In the genomic region with DNA sequence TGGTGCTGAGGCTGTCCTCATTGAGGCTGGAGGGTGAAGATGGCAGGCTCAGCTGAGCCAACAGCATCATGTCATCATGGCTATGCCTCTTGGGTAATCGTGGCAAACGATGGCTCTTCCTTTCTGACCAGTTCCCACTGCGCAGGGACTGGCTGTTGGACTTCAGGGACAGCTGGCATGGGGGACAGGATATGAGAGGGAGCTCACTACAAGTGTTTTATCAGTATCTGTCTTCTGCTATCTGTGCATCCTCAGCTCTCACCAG, we compare ENCODE assay signal across 13 mouse cellular contexts. TPM values are rescaled to one million over a fixed set of nuclear protein-coding genes. Genes with fewer than 3 reads are reported as not detected.
DNase-seq lines count a peak whose midpoint lies in the region; ATAC-seq and TF ChIP-seq lines count a peak whose summit lies in the region.
"Had no signal": no experiment of that assay in that cellular context is flagged by ENCODE, and none has a peak within 500 bp of the region (broad histone marks: within the 10 kb centered on the region; RNA-seq: fewer than 3 reads in every experiment).

No protein-coding gene starts in this region.

- no peaks in the 10 kb centered on the region for H3K9me3 ChIP-seq in heart, embryonic 13.5 days
- no peaks in the 10 kb centered on the region for H3K9me3 ChIP-seq in heart, embryonic 12.5 days (replicated peaks)
- H3K9me3 ChIP-seq in kidney, postnatal 0 days (replicated peaks; ENCODE audit: low read length), result no peaks in the 10 kb centered on the region
- H3K9me3 ChIP-seq in neural tube, embryonic 13.5 days, result no peaks in the 10 kb centered on the region

- H3K4me3 ChIP-seq in heart, embryonic 13.5 days, result no peak overlapping the region
- H3K4me3 ChIP-seq in heart, embryonic 12.5 days, result no peak overlapping the region
- H3K4me3 ChIP-seq in kidney, postnatal 0 days (replicated peaks; ENCODE audit: low read depth, low read length), result no peak overlapping the region
- H3K4me3 ChIP-seq in neural tube, embryonic 13.5 days, result no peak overlapping the region

- H3K27ac ChIP-seq in heart, embryonic 13.5 days (replicated peaks), result peak overlapping the region; percentile 46; the same call in 1 of the 2 replicates
- no peak overlapping the region for H3K27ac ChIP-seq in heart, embryonic 12.5 days (ENCODE audit: poor library complexity, severe bottlenecking)
- H3K27ac ChIP-seq in kidney, postnatal 0 days, result peak overlapping the region; percentile 44
- 0 out of 2 replicates have a peak overlapping the region, but pooled peaks have one; percentile 28 for H3K27ac ChIP-seq in neural tube, embryonic 13.5 days (replicated peaks)

- no peak for ATAC-seq in heart, embryonic 13.5 days (ENCODE audit: extremely low read depth, insufficient number of reproducible peaks, low FRiP score, low TSS enrichment)
- ATAC-seq in heart, embryonic 12.5 days (ENCODE audit: insufficient number of reproducible peaks, low FRiP score), result no peak
- ATAC-seq in kidney, postnatal 0 days (replicated peaks; ENCODE audit: low FRiP score, low read depth), result no peak
- ATAC-seq in neural tube, embryonic 13.5 days (ENCODE audit: low read depth), result no peak
- ATAC-seq: forebrain, embryonic 14.5 days; inflammation-experienced regulatory T-cells, adult 6 months had no signal

- DNase-seq in kidney, postnatal 0 days (ENCODE audit: low spot score), result no peak
- DNase-seq in kidney, adult 11 months, result no peak
- DNase-seq in neural tube, embryonic 10.5 days (ENCODE audit: extremely low spot score, low spot score), result no peak
- no peak for DNase-seq in adrenal gland, adult (ENCODE audit: inconsistent age in 2 of 2, low spot score in 1 of 2)
- DNase-seq in cerebellum, adult 8-10 months, result no peak
- DNase-seq: adrenal gland, postnatal 10 days; gastrocnemius, postnatal 10 days; heart, postnatal 36 days had no signal

- H3K9ac ChIP-seq in heart, embryonic 13.5 days, result no peak overlapping the region
- H3K9ac ChIP-seq in heart, embryonic 12.5 days, result no peak overlapping the region
- H3K9ac ChIP-seq in kidney, postnatal 0 days (ENCODE audit: low read depth, low read length), result no peak overlapping the region
- H3K9ac ChIP-seq in neural tube, embryonic 13.5 days, result no peak overlapping the region

- H3K4me1 ChIP-seq in heart, embryonic 13.5 days, result peaks cover 25% of the 10 kb centered on the region
- peaks cover 18% of the 10 kb centered on the region for H3K4me1 ChIP-seq in heart, embryonic 12.5 days (replicated peaks)
- H3K4me1 ChIP-seq in kidney, postnatal 0 days (replicated peaks; ENCODE audit: insufficient read depth, low read length), result no peaks in the 10 kb centered on the region
- peaks cover 6% of the 10 kb centered on the region; the same call in 1 of the 2 replicates for H3K4me1 ChIP-seq in neural tube, embryonic 13.5 days (replicated peaks)

- no peaks in the 10 kb centered on the region for H3K27me3 ChIP-seq in heart, embryonic 13.5 days (replicated peaks)
- H3K27me3 ChIP-seq in heart, embryonic 12.5 days (replicated peaks), result no peaks in the 10 kb centered on the region
- H3K27me3 ChIP-seq in kidney, postnatal 0 days (ENCODE audit: insufficient read depth, low read length), result no peaks in the 10 kb centered on the region
- no peaks in the 10 kb centered on the region for H3K27me3 ChIP-seq in neural tube, embryonic 13.5 days

- TF ChIP-seq CTCF in kidney, postnatal 0 days (IDR thresholded peaks at IDR 0.05; ENCODE audit: low read depth), result no peak

- WGBS in heart, embryonic 13.5 days, result 46% methylated on average over 3 of the region's 3 CpGs
- 59% methylated on average over 3 of the region's 3 CpGs for WGBS in heart, embryonic 12.5 days
- WGBS in kidney, postnatal 0 days, result 87% methylated on average over 3 of the region's 3 CpGs
- WGBS in neural tube, embryonic 13.5 days, result 89% methylated on average over 3 of the region's 3 CpGs

- peaks cover 87% of the 10 kb centered on the region for H3K36me3 ChIP-seq in heart, embryonic 13.5 days
- peaks cover 71% of the 10 kb centered on the region for H3K36me3 ChIP-seq in heart, embryonic 12.5 days
- H3K36me3 ChIP-seq in kidney, postnatal 0 days (ENCODE audit: insufficient read depth, low read length), result peaks cover 48% of the 10 kb centered on the region
- peaks cover 42% of the 10 kb centered on the region for H3K36me3 ChIP-seq in neural tube, embryonic 13.5 days

- H3K4me2 ChIP-seq in heart, embryonic 13.5 days, result no peak overlapping the region
- no peak overlapping the region for H3K4me2 ChIP-seq in heart, embryonic 12.5 days
- no peak overlapping the region for H3K4me2 ChIP-seq in kidney, postnatal 0 days (ENCODE audit: low read length)
- no peak overlapping the region for H3K4me2 ChIP-seq in neural tube, embryonic 13.5 days

RNA-seq across cellular contexts. Expression of a gene that starts 23.3 kb away (rescaled TPM):
- 82.1 and 89.2 TPM in 2 replicates for polyA plus RNA-seq in heart, embryonic 13.5 days (2015; fragmentation: Nextera tagmentation; extraction: Ambion mirVana)
- polyA plus RNA-seq in heart, embryonic 12.5 days (2016; fragmentation: Nextera tagmentation; extraction: Ambion mirVana), result 80.5 and 83.4 TPM in 2 replicates
- 156 and 166 TPM in 2 replicates for polyA plus RNA-seq in kidney, postnatal 0 days (2015; fragmentation: Nextera tagmentation; extraction: Ambion mirVana)
- 80.7 and 91.7 TPM in 2 replicates for polyA plus RNA-seq in neural tube, embryonic 13.5 days (2015; fragmentation: Nextera tagmentation; extraction: Ambion mirVana)

RNA-seq across cellular contexts. Expression of a gene that starts 34.4 kb away (rescaled TPM):
- polyA plus RNA-seq in heart, embryonic 13.5 days (2015; fragmentation: Nextera tagmentation; extraction: Ambion mirVana), result not detected in 2 replicates
- polyA plus RNA-seq in heart, embryonic 12.5 days (2016; fragmentation: Nextera tagmentation; extraction: Ambion mirVana), result 0.03 TPM in 1 of 2 replicates, not detected in the other
- polyA plus RNA-seq in kidney, postnatal 0 days (2015; fragmentation: Nextera tagmentation; extraction: Ambion mirVana), result 0.05 TPM in 1 of 2 replicates, not detected in the other
- polyA plus RNA-seq in neural tube, embryonic 13.5 days (2015; fragmentation: Nextera tagmentation; extraction: Ambion mirVana), result 0.11 and 0.26 TPM in 2 replicates
- polyA plus RNA-seq: inflammation-experienced regulatory T-cells, adult 6 months had no signal
